Mouse (Mus musculus): ENCODE data around the gene Pogk.

Pogk gene

GRCm38 (mm10) chr1:166379630-166380231 lies 29.9 kb downstream of the Pogk start:
- peak; percentile 20 to 69 for DNase-seq (ENCODE audit: low spot score in 2 of 2)

GRCm38 (mm10) chr1:166379013-166379629 lies 30.5 kb downstream of the Pogk start, which contains the start of gene Tada1:
TSS of gene Tada1 (plus strand) at chr1:166379097.
- DNase-seq (ENCODE audit: low spot score in 2 of 2): peak; percentile 90 to 94

- DNase-seq (ENCODE audit: low spot score in 2 of 2): no peak
Observed at GRCm38 (mm10) chr1:166378431-166379012, 31.1 kb downstream of the Pogk start.

- no peak for DNase-seq (ENCODE audit: low spot score in 2 of 2)
Observed at GRCm38 (mm10) chr1:166377171-166377570, 32.5 kb downstream of the Pogk start.

- no peak for DNase-seq (ENCODE audit: low spot score in 2 of 2)
Observed at GRCm38 (mm10) chr1:166363122-166363521, 46.5 kb downstream of the Pogk start.

- no peak for DNase-seq (ENCODE audit: low spot score in 2 of 2)
Observed at GRCm38 (mm10) chr1:166362659-166363058, 47.0 kb downstream of the Pogk start.

GRCm38 (mm10) chr1:166361842-166362241 lies 47.8 kb downstream of the Pogk start:
- no peak for DNase-seq (ENCODE audit: low spot score in 2 of 2)

- no peak for DNase-seq (ENCODE audit: low spot score in 2 of 2)
Observed at GRCm38 (mm10) chr1:166360896-166361295, 48.8 kb downstream of the Pogk start.

- DNase-seq (ENCODE audit: low spot score in 2 of 2): peak; percentile 71 to 82
Observed at GRCm38 (mm10) chr1:166360157-166360855, 49.4 kb downstream of the Pogk start.

GRCm38 (mm10) chr1:166349751-166350150 lies 59.9 kb downstream of the Pogk start:
- DNase-seq (ENCODE audit: low spot score in 2 of 2): no peak

- DNase-seq (ENCODE audit: low spot score in 2 of 2): no peak
Observed at GRCm38 (mm10) chr1:166349341-166349740, 60.3 kb downstream of the Pogk start.

- DNase-seq (ENCODE audit: low spot score in 2 of 2): no peak
Observed at GRCm38 (mm10) chr1:166346906-166347305, 62.8 kb downstream of the Pogk start.

- no peak for DNase-seq (ENCODE audit: low spot score in 2 of 2)
Observed at GRCm38 (mm10) chr1:166345602-166346001, 64.1 kb downstream of the Pogk start.

- no peak for DNase-seq (ENCODE audit: low spot score in 2 of 2)
Observed at GRCm38 (mm10) chr1:166344300-166345077, 65.2 kb downstream of the Pogk start.

- DNase-seq (ENCODE audit: low spot score in 2 of 2): no peak
Observed at GRCm38 (mm10) chr1:166343586-166343985, 66.1 kb downstream of the Pogk start.

GRCm38 (mm10) chr1:166342539-166342938 lies 67.1 kb downstream of the Pogk start:
- DNase-seq (ENCODE audit: low spot score in 2 of 2): no peak

- DNase-seq (ENCODE audit: low spot score in 2 of 2): no peak
Observed at GRCm38 (mm10) chr1:166342060-166342459, 67.6 kb downstream of the Pogk start.

- DNase-seq (ENCODE audit: low spot score in 2 of 2): no peak
Observed at GRCm38 (mm10) chr1:166339110-166339509, 70.6 kb downstream of the Pogk start.

Data from urinary bladder, adult 18-20 months (tissue).